Mouse (Mus musculus): ENCODE data around the gene Rngtt.

DNA sequence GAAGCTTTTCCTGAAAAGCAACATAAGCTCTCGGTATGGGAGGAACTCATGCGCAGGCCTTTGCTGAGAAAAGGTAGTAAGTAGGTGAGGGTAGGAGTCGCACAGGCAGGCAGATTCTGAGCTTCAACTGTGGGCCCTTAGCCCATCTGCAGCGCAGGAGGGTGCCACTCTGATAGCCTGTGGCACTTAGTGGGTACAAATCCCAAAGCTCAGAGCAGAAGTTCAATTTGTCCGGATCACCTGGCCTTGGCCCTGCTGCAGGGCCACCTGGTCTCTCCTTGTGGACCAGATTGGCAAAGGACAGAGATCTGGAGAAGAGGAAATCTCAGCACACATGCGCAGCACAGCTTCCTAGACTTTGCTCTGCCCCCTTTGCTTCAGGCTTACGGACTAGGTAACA lies 210.1 kb downstream of the Rngtt start:
- no peak for TF ChIP-seq CTCF (IDR thresholded peaks at IDR 0.05; ENCODE audit: insufficient read depth, low read depth, low read length)
- no peak for TF ChIP-seq POLR2A (IDR thresholded peaks at IDR 0.05; ENCODE audit: insufficient read depth, low read depth, low read length)

Measured in olfactory bulb, adult 2 months (tissue).